Mouse (Mus musculus) ES-E14 (cell line): ENCODE results near the gene Camkk1.
A peak's percentile ranks its signal among the peaks of the same experiment; 100 is the strongest.

Source experiments
- CHD2 ChIP-seq: IDR thresholded peaks from 2 replicates; pipeline ENCODE4 v1.6.1; 2014; ENCODE audit warnings: mild to moderate bottlenecking, low read depth, low read length, inconsistent platforms
- ZC3H11A ChIP-seq: IDR thresholded peaks from 2 replicates; pipeline ENCODE4 v1.6.1; 2012; ENCODE audit warnings: low read depth, mild to moderate bottlenecking, inconsistent platforms, low read length, borderline replicate concordance

DNA sequence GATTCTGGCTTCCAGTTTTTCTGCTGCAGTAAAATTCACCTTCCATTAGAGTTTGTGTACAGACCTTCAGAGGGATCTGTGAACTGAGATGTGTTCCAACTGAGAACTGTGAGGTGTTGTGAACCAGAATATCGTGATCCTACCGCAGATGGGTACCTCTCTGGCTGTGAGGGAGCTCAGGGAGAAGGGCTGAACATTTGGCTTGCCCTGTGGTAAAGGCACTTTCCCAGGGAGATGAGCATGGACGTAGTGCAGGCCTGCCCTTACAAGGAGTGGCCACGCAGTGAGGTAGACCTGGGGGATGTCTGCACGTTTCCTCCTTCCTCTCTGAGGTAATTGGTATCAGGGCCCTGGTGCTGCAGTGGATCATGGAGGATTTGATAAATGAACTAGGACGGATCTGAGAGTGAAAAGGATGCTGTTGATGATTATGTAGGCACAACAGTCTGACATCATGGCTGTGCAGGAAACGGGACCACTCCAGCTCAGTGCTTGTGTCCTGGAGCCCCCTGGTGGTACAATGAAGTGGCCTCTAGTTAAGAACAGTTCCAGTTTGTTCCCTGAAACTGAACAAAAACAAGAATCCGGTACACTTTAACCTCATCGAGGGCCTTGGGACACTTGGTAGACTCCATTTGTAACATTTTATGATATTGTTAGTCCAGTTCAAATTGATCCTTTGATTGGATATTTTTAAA, 20.4 kb downstream of the Camkk1 start:
- TF ChIP-seq CHD2, result no peak
- peak; percentile 50; the same call in 1 of the 2 replicates for TF ChIP-seq ZC3H11A
